Mouse (Mus musculus) myocyte (in vitro differentiated cells): ENCODE measurements at regions not wholly inside any gene's neighbourhood (a gene's known extent, or its start where the extent isn't known, plus 50 kb on each side); places are given as distances from the start of the nearest gene placed in this dataset.

Source experiments
- CEBPB ChIP-seq: IDR thresholded peaks from 2 replicates; pipeline ENCODE4 v1.6.1; 2011; ENCODE audit warnings: mild to moderate bottlenecking, moderate library complexity; ENCODE audit not compliant: poor library complexity, insufficient read depth, severe bottlenecking
- E2F4 ChIP-seq: IDR thresholded peaks from one replicate; pipeline ENCODE4 v1.6.1; 2011; ENCODE audit warnings: mild to moderate bottlenecking, control low read depth, moderate library complexity; ENCODE audit not compliant: insufficient read depth
- MYOD1 ChIP-seq, 3 experiments: IDR thresholded peaks; one replicate each; pipeline ENCODE4 v1.6.1; 2011; ENCODE audit warnings: control low read depth in 2 of 3, low read depth in 2 of 3, mild to moderate bottlenecking in 2 of 3, moderate library complexity in 1 of 3; ENCODE audit not compliant: insufficient read length in 2 of 3, control insufficient read depth in 1 of 3
- MYOG ChIP-seq, 3 experiments: IDR thresholded peaks; one replicate each; pipeline ENCODE4 v1.6.1; 2011; ENCODE audit warnings: control low read depth in 2 of 3, low read depth in 2 of 3, mild to moderate bottlenecking in 2 of 3; ENCODE audit not compliant: insufficient read length in 2 of 3, control insufficient read depth in 1 of 3, insufficient read depth in 1 of 3
- POLR2A ChIP-seq: IDR thresholded peaks from one replicate; pipeline ENCODE4 v1.6.1; 2011; ENCODE audit warnings: low read depth, mild to moderate bottlenecking, control low read depth, moderate library complexity; ENCODE audit not compliant: insufficient read length
- REST ChIP-seq: IDR thresholded peaks from one replicate; pipeline ENCODE4 v1.6.1; 2011; ENCODE audit warnings: mild to moderate bottlenecking, control low read depth, moderate library complexity; ENCODE audit not compliant: insufficient read depth, insufficient read length
- SRF ChIP-seq: IDR thresholded peaks from one replicate; pipeline ENCODE4 v1.6.1; 2011; ENCODE audit warnings: low read depth; ENCODE audit not compliant: control insufficient read depth, insufficient read length
- TCF12 ChIP-seq: IDR thresholded peaks from one replicate; pipeline ENCODE4 v1.6.1; 2011; ENCODE audit warnings: mild to moderate bottlenecking, control low read depth; ENCODE audit not compliant: poor library complexity, insufficient read depth, severe bottlenecking
- USF1 ChIP-seq: IDR thresholded peaks from one replicate; pipeline ENCODE4 v1.6.1; 2011; ENCODE audit warnings: low read depth, mild to moderate bottlenecking, control low read depth, moderate library complexity

GRCm38 (mm10) chr13:39376269-39376668 is 415.6 kb upstream of the Slc35b3 start:
- no peak for TF ChIP-seq E2F4
- no peak for TF ChIP-seq USF1
- TF ChIP-seq POLR2A: no peak
- no peak for TF ChIP-seq CEBPB
- TF ChIP-seq MYOD1 (IDR thresholded peaks at IDR 0.05; ENCODE audit: control insufficient read depth in 1 of 3, insufficient read length in 2 of 3, low read depth in 2 of 3): no peak
- no peak for TF ChIP-seq MYOG (IDR thresholded peaks at IDR 0.05; ENCODE audit: control insufficient read depth in 1 of 3, insufficient read depth in 1 of 3, insufficient read length in 2 of 3, low read depth in 2 of 3)
- no peak for TF ChIP-seq TCF12
- TF ChIP-seq SRF: no peak
- no peak for TF ChIP-seq REST
